Mouse (Mus musculus) midbrain, embryonic 14.5 days (tissue): ENCODE measurements around the gene Neurl1b. TPM values are rescaled to one million over a fixed set of nuclear protein-coding genes. Genes with fewer than 3 reads are reported as not detected.

Experiments used
- ATAC-seq: fragments of 200-750 bp; cut with Nextera tagmentation; 2 replicates; pipeline ENCODE4 v1.8.0; 2017; ENCODE audit warnings: moderate number of reproducible peaks, moderate library complexity; ENCODE audit not compliant: low FRiP score, low TSS enrichment
- DNase-seq: peaks from one replicate; pipeline ENCODE4 v3.0.0-alpha.2; 2015
- H3K27ac ChIP-seq: fragments of 300-500 bp; sonication (generic); replicated peaks from 2 replicates; pipeline ENCODE4 v1.5.1; 2014; ENCODE audit warnings: mild to moderate bottlenecking, low read depth, low read length, moderate library complexity
- H3K27me3 ChIP-seq: fragments of 300-500 bp; sonication (generic); 2 replicates; pipeline ENCODE4 v1.6.1; 2014; ENCODE audit warnings: low read length, control low read depth, mixed read lengths; ENCODE audit not compliant: control insufficient read depth, insufficient read depth
- H3K36me3 ChIP-seq: fragments of 300-500 bp; sonication (generic); 2 replicates; pipeline ENCODE4 v1.6.1; 2014; ENCODE audit warnings: low read length, control low read depth; ENCODE audit not compliant: control insufficient read depth, insufficient read depth
- H3K4me1 ChIP-seq: fragments of 300-500 bp; sonication (generic); 2 replicates; pipeline ENCODE4 v1.6.1; 2014; ENCODE audit warnings: mild to moderate bottlenecking, antibody characterized with exemption, low read length, control low read depth; ENCODE audit not compliant: control insufficient read depth, insufficient read depth
- H3K4me2 ChIP-seq: fragments of 300-500 bp; sonication (generic); 2 replicates; pipeline ENCODE4 v1.6.1; 2014; ENCODE audit warnings: mild to moderate bottlenecking, low read length, moderate library complexity
- H3K4me3 ChIP-seq: fragments of 300-500 bp; sonication (generic); replicated peaks from 2 replicates; pipeline ENCODE4 v1.5.1; 2014; ENCODE audit warnings: low read depth, low read length
- H3K9ac ChIP-seq: fragments of 300-500 bp; sonication (generic); replicated peaks from 2 replicates; pipeline ENCODE4 v1.6.1; 2014; ENCODE audit warnings: mild to moderate bottlenecking, low read length, moderate library complexity
- H3K9me3 ChIP-seq: fragments of 300-500 bp; sonication (generic); 2 replicates; pipeline ENCODE4 v1.6.1; 2016; ENCODE audit warnings: low read length, control low read depth, mixed read lengths; ENCODE audit not compliant: control insufficient read depth
- WGBS: fragments of 180-500 bp; shearing (Covaris S2); extraction: QIAGEN DNeasy Blood & Tissue Kit; methylation state at CpG from one replicate; pipeline ENCODE4 v1.1.7; 2014; 5-methylcytosine and 5-hydroxymethylcytosine counted together
- polyA plus RNA-seq: library from polyadenylated mRNA; unstranded; fragments of >200 nt; fragmentation: Nextera tagmentation; extraction: Ambion mirVana; gene quantifications from 2 replicates; pipeline ENCODE4 v1.2.1, GENCODE M21; 2014

Neurl1b gene
- polyA plus RNA-seq, 1 experiment from 2014 or later: 1.6 TPM

- no peak overlapping the region for H3K4me3 ChIP-seq
- ATAC-seq: no peak
- H3K27ac ChIP-seq: no peak overlapping the region
- H3K4me2 ChIP-seq: no peak overlapping the region
- DNase-seq: no peak
- H3K9ac ChIP-seq: no peak overlapping the region
- H3K27me3 ChIP-seq: no peaks in the 10 kb centered on the region
- no peaks in the 10 kb centered on the region for H3K9me3 ChIP-seq
- H3K36me3 ChIP-seq: no peaks in the 10 kb centered on the region
- no peaks in the 10 kb centered on the region for H3K4me1 ChIP-seq
- 92% methylated on average over 4 of the region's 4 CpGs for WGBS
Observed at GRCm38 (mm10) chr17:26487917-26488316, 73.3 kb downstream of the Neurl1b start.

GRCm38 (mm10) chr17:26488711-26489403 is 74.2 kb downstream of the Neurl1b start:
- Histone ChIP-seq H3K27me3 (no peaks in the 10 kb centered on the region), H3K9ac (no peak overlapping the region), H3K4me1 (no peaks in the 10 kb centered on the region), H3K4me3 (no peak overlapping the region), H3K9me3 (no peaks in the 10 kb centered on the region), H3K4me2 (no peak overlapping the region), H3K27ac (no peak overlapping the region), H3K36me3 (no peaks in the 10 kb centered on the region)
- ATAC-seq: no peak
- 92% methylated on average over 8 of the region's 8 CpGs for WGBS
- DNase-seq: no peak

GRCm38 (mm10) chr17:26490072-26490471 is 75.4 kb downstream of the Neurl1b start:
- Histone ChIP-seq H3K9ac (no peak overlapping the region), H3K27me3 (no peaks in the 10 kb centered on the region), H3K27ac (no peak overlapping the region), H3K36me3 (no peaks in the 10 kb centered on the region), H3K4me2 (no peak overlapping the region), H3K4me1 (no peaks in the 10 kb centered on the region), H3K9me3 (no peaks in the 10 kb centered on the region), H3K4me3 (no peak overlapping the region)
- ATAC-seq: no peak
- DNase-seq: no peak
- 92% methylated on average over 10 of the region's 10 CpGs for WGBS

- ATAC-seq: no peak
- DNase-seq: no peak
- H3K4me2 ChIP-seq: no peak overlapping the region
- H3K27ac ChIP-seq: no peak overlapping the region
- H3K4me3 ChIP-seq: no peak overlapping the region
- no peaks in the 10 kb centered on the region for H3K9me3 ChIP-seq
- H3K36me3 ChIP-seq: no peaks in the 10 kb centered on the region
- H3K27me3 ChIP-seq: no peaks in the 10 kb centered on the region
- H3K9ac ChIP-seq: no peak overlapping the region
- 86% methylated on average over 2 of the region's 2 CpGs for WGBS
- H3K4me1 ChIP-seq: no peaks in the 10 kb centered on the region
Observed at GRCm38 (mm10) chr17:26490910-26491309, 76.3 kb downstream of the Neurl1b start.

- H3K4me1 ChIP-seq: no peaks in the 10 kb centered on the region
- no peaks in the 10 kb centered on the region for H3K36me3 ChIP-seq
- H3K4me3 ChIP-seq: no peak overlapping the region
- H3K27ac ChIP-seq: no peak overlapping the region
- ATAC-seq (no peak), DNase-seq (no peak)
- no peaks in the 10 kb centered on the region for H3K9me3 ChIP-seq
- H3K9ac ChIP-seq: no peak overlapping the region
- H3K4me2 ChIP-seq: no peak overlapping the region
- H3K27me3 ChIP-seq: no peaks in the 10 kb centered on the region
- WGBS: 95% methylated on average over 3 of the region's 3 CpGs
Observed at GRCm38 (mm10) chr17:26492246-26492645, 77.6 kb downstream of the Neurl1b start.

GRCm38 (mm10) chr17:26494642-26495468 is 80.2 kb downstream of the Neurl1b start:
- Histone ChIP-seq H3K27ac (no peak overlapping the region), H3K4me2 (no peak overlapping the region), H3K9me3 (no peaks in the 10 kb centered on the region), H3K36me3 (no peaks in the 10 kb centered on the region), H3K27me3 (no peaks in the 10 kb centered on the region), H3K9ac (no peak overlapping the region), H3K4me3 (no peak overlapping the region), H3K4me1 (no peaks in the 10 kb centered on the region)
- DNase-seq (no peak), ATAC-seq (no peak)
- WGBS: 90% methylated on average over 4 of the region's 4 CpGs

Other genes starting within 250 kb of the Neurl1b start
- not detected in 2 replicates for gene Pdia2, start 215.7 kb upstream of the Neurl1b start, polyA plus RNA-seq
- 2.6 and 5.2 TPM in 2 replicates for gene Rgs11, start 211.9 kb upstream of the Neurl1b start, polyA plus RNA-seq
- gene Arhgdig, start 207.0 kb upstream of the Neurl1b start, polyA plus RNA-seq: 72.7 and 124 TPM in 2 replicates
- 22.1 and 29.1 TPM in 2 replicates for gene Fam234a, start 170.6 kb upstream of the Neurl1b start, polyA plus RNA-seq
- gene Luc7l, start 161.9 kb upstream of the Neurl1b start, polyA plus RNA-seq: 85.7 and 119 TPM in 2 replicates
- 117 and 129 TPM in 2 replicates for gene Ergic1, start 146.7 kb downstream of the Neurl1b start, polyA plus RNA-seq
- 44.2 and 45.8 TPM in 2 replicates for gene Dusp1, start 147.3 kb downstream of the Neurl1b start, polyA plus RNA-seq
- 85.5 and 90.5 TPM in 2 replicates for gene Atp6v0e, start 248.4 kb downstream of the Neurl1b start, polyA plus RNA-seq